Mouse (Mus musculus): ENCODE measurements around the gene Zbtb48.

DNA sequence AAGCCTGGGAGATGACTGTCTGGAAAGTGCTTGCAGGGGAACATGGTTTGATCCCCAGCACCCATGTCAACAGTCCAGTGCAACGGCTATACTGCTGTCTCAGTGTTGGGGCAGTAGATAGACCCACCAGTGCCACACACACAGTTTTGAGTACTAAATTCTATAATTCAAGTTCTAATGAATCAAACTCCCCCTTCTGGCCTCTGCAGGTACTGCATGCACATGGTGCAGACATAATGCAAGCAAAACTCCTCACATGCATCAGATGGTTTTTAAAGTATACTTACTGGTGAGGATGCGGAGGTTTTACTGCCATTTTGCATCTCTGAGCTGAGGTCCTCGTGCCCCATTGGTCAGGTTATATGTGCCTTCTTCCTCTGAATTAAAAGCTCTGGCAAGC is 52.0 kb downstream of the Zbtb48 start:
- TF ChIP-seq CTCF (IDR thresholded peaks at IDR 0.05; ENCODE audit: low read depth) (peak; percentile 85), EP300 (IDR thresholded peaks at IDR 0.05; ENCODE audit: low read depth) (no peak)

Data from liver, embryonic 14.5 days (tissue).